Mouse (Mus musculus) G1E (cell line): Measurements from ENCODE around the gene Sap30l.

Source experiments
- CTCF ChIP-seq: IDR thresholded peaks from 2 replicates; pipeline ENCODE4 v1.5.1; 2012; ENCODE audit warnings: low read depth, low read length, inconsistent platforms, mixed read lengths
- GATA1 ChIP-seq: IDR thresholded peaks from 2 replicates; pipeline ENCODE4 v1.6.1; 2012; ENCODE audit warnings: borderline replicate concordance, low read length, inconsistent platforms, mixed read lengths
- POLR2AphosphoS5 ChIP-seq: IDR thresholded peaks from 2 replicates; pipeline ENCODE4 v1.6.1; 2012; ENCODE audit warnings: low read depth, low read length, inconsistent platforms; ENCODE audit not compliant: insufficient replicate concordance
- TAL1 ChIP-seq: conservative IDR thresholded peaks from 2 replicates; pipeline ENCODE4 v1.6.1; 2012; ENCODE audit warnings: low read depth, low read length, inconsistent platforms, mixed read lengths

DNA sequence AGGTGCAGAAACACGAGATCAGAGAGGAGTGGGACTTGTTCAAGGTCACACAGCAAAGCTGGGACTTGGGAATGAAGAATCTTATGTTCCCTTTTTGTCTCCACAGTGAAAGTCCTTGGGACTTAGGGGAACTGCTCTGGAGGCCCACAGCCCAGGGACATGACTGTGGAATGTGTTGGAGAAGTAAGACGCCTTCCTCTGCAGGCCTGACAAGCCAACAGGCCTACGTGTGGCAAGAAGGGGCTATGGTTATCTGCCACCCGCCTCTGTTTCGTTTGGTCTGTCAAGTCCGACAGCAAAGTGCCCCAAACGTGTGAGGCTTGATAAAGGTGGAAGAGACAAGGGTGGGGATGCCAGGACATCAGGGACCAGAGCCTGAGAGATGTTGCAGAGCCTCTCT is 46.0 kb downstream of the Sap30l start:
- no peak for TF ChIP-seq CTCF
- TF ChIP-seq TAL1 = no peak
- TF ChIP-seq POLR2AphosphoS5 = no peak
- no peak for TF ChIP-seq GATA1
